Mouse (Mus musculus): Measurements from ENCODE around the gene Ksr1. TPM values are rescaled to one million over a fixed set of nuclear protein-coding genes. Genes with fewer than 3 reads are reported as not detected.

Gene Ksr1
- polyA plus RNA-seq, 1 experiment from 2014 or later: 8.6 TPM

GRCm38 (mm10) chr11:79120087-79120486, 26.1 kb downstream of the Ksr1 start:
- no peak overlapping the region for H3K9ac ChIP-seq (replicated peaks; ENCODE audit: low read depth, low read length)
- peaks cover 23% of the 10 kb centered on the region; the same call in 1 of the 2 replicates for H3K4me1 ChIP-seq (ENCODE audit: control insufficient read depth, insufficient read depth, low read length)
- 60% methylated on average over 3 of the region's 3 CpGs for WGBS
- no peak for ATAC-seq (ENCODE audit: low read depth)
- H3K4me2 ChIP-seq (ENCODE audit: low read depth, low read length): no peak overlapping the region
- no peaks in the 10 kb centered on the region for H3K36me3 ChIP-seq (ENCODE audit: control insufficient read depth, insufficient read depth, low read length)
- no peaks in the 10 kb centered on the region for H3K27me3 ChIP-seq (ENCODE audit: control insufficient read depth, insufficient read depth, low read length)
- H3K4me3 ChIP-seq (ENCODE audit: low read depth, low read length): no peak overlapping the region
- H3K9me3 ChIP-seq (ENCODE audit: control insufficient read depth, low read length): no peaks in the 10 kb centered on the region
- no peak overlapping the region for H3K27ac ChIP-seq (ENCODE audit: low read depth, low read length)

DNA sequence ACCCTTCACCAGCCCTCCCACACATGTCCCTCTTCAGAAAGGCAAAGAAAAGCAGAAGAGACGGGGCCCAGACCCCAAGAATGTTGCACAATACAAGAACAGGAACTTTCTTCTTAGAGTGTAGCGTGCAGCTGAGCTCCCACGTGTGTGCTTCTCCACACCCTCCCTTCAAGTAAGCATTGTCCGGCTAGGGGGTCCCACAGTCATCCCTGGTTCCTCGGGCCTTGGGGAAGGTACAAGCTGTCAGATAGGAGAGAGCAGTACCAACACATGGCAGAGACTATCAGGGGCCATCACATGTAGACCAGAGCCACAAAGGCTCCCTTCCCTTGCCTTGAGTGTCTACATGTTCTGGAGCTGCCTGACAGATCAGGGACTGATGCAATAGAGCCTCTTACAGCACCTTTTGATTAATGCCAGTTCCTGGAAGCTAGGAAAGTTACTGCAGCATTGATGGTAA, 27.3 kb downstream of the Ksr1 start:
- WGBS: 66% methylated on average over 5 of the region's 5 CpGs
- ATAC-seq (ENCODE audit: low read depth): no peak
- H3K9me3 ChIP-seq (ENCODE audit: control insufficient read depth, low read length): no peaks in the 10 kb centered on the region
- H3K4me2 ChIP-seq (ENCODE audit: low read depth, low read length): no peak overlapping the region
- no peaks in the 10 kb centered on the region for H3K27me3 ChIP-seq (ENCODE audit: control insufficient read depth, insufficient read depth, low read length)
- no peaks in the 10 kb centered on the region for H3K36me3 ChIP-seq (ENCODE audit: control insufficient read depth, insufficient read depth, low read length)
- H3K9ac ChIP-seq (replicated peaks; ENCODE audit: low read depth, low read length): no peak overlapping the region
- H3K4me3 ChIP-seq (ENCODE audit: low read depth, low read length): no peak overlapping the region
- H3K27ac ChIP-seq (ENCODE audit: low read depth, low read length): no peak overlapping the region
- H3K4me1 ChIP-seq (ENCODE audit: control insufficient read depth, insufficient read depth, low read length): peaks cover 23% of the 10 kb centered on the region; the same call in 1 of the 2 replicates

DNA sequence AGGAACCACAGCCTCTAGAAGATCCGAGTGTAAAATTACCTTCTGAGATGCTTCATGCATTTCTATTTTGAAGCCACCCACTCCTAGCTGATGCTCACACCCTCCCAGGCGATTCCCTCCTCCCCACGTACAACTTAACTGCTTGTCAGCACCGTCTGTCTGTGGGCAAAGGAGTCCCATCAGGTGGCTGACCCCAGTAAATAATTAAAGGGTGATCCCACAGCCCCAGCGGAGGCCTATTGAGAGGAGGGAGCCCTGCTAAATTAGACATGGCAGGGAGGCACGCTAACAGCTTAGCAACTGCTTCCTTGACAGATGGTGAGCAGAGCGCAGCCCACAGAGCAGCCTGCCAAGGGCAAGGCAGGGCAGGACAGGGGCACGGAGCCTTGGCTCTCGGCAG, 29.5 kb downstream of the Ksr1 start:
- H3K36me3 ChIP-seq (ENCODE audit: control insufficient read depth, insufficient read depth, low read length): no peaks in the 10 kb centered on the region
- H3K4me2 ChIP-seq (ENCODE audit: low read depth, low read length): no peak overlapping the region
- H3K27me3 ChIP-seq (ENCODE audit: control insufficient read depth, insufficient read depth, low read length): no peaks in the 10 kb centered on the region
- H3K9ac ChIP-seq (replicated peaks; ENCODE audit: low read depth, low read length): no peak overlapping the region
- peaks cover 23% of the 10 kb centered on the region; the same call in 1 of the 2 replicates for H3K4me1 ChIP-seq (ENCODE audit: control insufficient read depth, insufficient read depth, low read length)
- peak overlapping the region; percentile 60; the same call in 1 of the 2 replicates for H3K27ac ChIP-seq (ENCODE audit: low read depth, low read length)
- peak; percentile 51; the same call in 1 of the 2 replicates for ATAC-seq (ENCODE audit: low read depth)
- WGBS: 12% methylated on average over 9 of the region's 9 CpGs
- no peak overlapping the region for H3K4me3 ChIP-seq (ENCODE audit: low read depth, low read length)
- H3K9me3 ChIP-seq (ENCODE audit: control insufficient read depth, low read length): no peaks in the 10 kb centered on the region

DNA sequence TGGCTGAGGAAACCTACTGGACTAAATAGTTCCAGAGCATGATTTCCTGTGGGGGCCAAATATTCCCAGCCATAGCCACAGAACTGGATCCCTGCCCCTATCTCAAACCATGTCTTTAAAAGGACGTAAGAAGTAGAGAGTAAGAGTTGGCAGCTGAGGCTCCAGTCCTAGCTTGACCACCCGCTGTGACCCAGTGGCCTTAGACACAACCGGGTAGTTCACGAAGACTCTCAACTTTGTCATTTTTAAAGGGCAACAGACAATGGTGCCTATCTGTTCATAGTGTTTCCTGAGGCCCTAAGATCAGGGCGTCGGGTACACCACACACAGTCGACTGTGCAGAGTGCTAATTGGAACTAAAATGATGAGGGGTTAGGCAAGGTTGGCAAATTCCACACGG, 30.5 kb downstream of the Ksr1 start:
- H3K27ac ChIP-seq (ENCODE audit: low read depth, low read length): no peak overlapping the region
- H3K4me1 ChIP-seq (ENCODE audit: control insufficient read depth, insufficient read depth, low read length): peaks cover 19% of the 10 kb centered on the region; the same call in 1 of the 2 replicates
- no peak overlapping the region for H3K4me2 ChIP-seq (ENCODE audit: low read depth, low read length)
- H3K4me3 ChIP-seq (ENCODE audit: low read depth, low read length): no peak overlapping the region
- no peaks in the 10 kb centered on the region for H3K9me3 ChIP-seq (ENCODE audit: control insufficient read depth, low read length)
- H3K36me3 ChIP-seq (ENCODE audit: control insufficient read depth, insufficient read depth, low read length): no peaks in the 10 kb centered on the region
- no peak for ATAC-seq (ENCODE audit: low read depth)
- WGBS: 74% methylated on average over 8 of the region's 8 CpGs
- H3K9ac ChIP-seq (replicated peaks; ENCODE audit: low read depth, low read length): no peak overlapping the region
- H3K27me3 ChIP-seq (ENCODE audit: control insufficient read depth, insufficient read depth, low read length): no peaks in the 10 kb centered on the region

GRCm38 (mm10) chr11:79114061-79114460, 32.1 kb downstream of the Ksr1 start:
- Histone ChIP-seq H3K9ac (replicated peaks; ENCODE audit: low read depth, low read length) (no peak overlapping the region), H3K9me3 (ENCODE audit: control insufficient read depth, low read length) (no peaks in the 10 kb centered on the region), H3K4me3 (ENCODE audit: low read depth, low read length) (no peak overlapping the region), H3K27ac (ENCODE audit: low read depth, low read length) (no peak overlapping the region), H3K4me2 (ENCODE audit: low read depth, low read length) (no peak overlapping the region), H3K4me1 (ENCODE audit: control insufficient read depth, insufficient read depth, low read length) (peaks cover 18% of the 10 kb centered on the region; the same call in 1 of the 2 replicates), H3K36me3 (ENCODE audit: control insufficient read depth, insufficient read depth, low read length) (no peaks in the 10 kb centered on the region), H3K27me3 (ENCODE audit: control insufficient read depth, insufficient read depth, low read length) (no peaks in the 10 kb centered on the region)
- no peak for ATAC-seq (ENCODE audit: low read depth)
- 53% methylated on average over 6 of the region's 6 CpGs for WGBS

GRCm38 (mm10) chr11:79113397-79113796, 32.8 kb downstream of the Ksr1 start:
- Histone ChIP-seq H3K27me3 (ENCODE audit: control insufficient read depth, insufficient read depth, low read length) (no peaks in the 10 kb centered on the region), H3K36me3 (ENCODE audit: control insufficient read depth, insufficient read depth, low read length) (no peaks in the 10 kb centered on the region), H3K4me1 (ENCODE audit: control insufficient read depth, insufficient read depth, low read length) (peaks cover 18% of the 10 kb centered on the region; the same call in 1 of the 2 replicates), H3K27ac (ENCODE audit: low read depth, low read length) (no peak overlapping the region), H3K9me3 (ENCODE audit: control insufficient read depth, low read length) (no peaks in the 10 kb centered on the region), H3K4me3 (ENCODE audit: low read depth, low read length) (no peak overlapping the region), H3K9ac (replicated peaks; ENCODE audit: low read depth, low read length) (no peak overlapping the region), H3K4me2 (ENCODE audit: low read depth, low read length) (no peak overlapping the region)
- WGBS: 90% methylated on average over 4 of the region's 4 CpGs
- ATAC-seq (ENCODE audit: low read depth): no peak

DNA sequence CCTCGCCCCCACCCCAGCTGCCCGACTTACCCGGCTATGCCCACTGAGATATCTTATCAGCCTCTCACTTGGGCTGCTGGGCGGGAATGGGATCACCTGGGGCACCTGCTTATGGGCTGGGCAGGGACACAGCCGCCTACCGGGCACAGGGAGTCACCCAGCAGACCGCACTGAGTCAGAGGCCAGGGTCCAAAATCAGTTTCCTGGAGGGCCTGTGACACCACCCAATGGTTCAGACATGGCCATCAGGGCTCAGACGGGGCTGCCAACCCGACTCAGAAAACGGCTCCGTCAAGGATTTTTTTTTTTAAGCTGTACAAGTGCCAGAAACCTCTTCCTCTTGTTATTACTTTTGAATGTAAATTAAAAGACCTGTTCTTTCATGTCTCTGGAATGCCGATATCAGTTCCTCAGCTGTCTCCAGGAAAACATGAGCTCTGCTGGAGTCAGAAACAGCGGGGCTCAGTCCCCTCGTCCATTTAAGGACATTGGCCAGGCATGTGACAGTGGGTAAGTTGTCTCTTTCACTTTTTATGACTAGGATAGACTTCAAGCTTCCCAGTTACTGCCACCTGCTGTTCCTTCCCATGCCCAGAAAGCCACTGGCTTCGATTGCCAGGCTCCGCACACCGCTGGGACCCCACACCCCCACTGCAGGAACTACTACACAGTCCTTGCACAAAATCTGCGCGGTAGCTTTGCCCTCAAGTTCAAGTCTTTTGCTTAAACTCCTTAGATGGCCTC, 33.5 kb downstream of the Ksr1 start:
- 72% methylated on average over 19 of the region's 19 CpGs for WGBS
- H3K27ac ChIP-seq (ENCODE audit: low read depth, low read length): no peak overlapping the region
- no peaks in the 10 kb centered on the region for H3K27me3 ChIP-seq (ENCODE audit: control insufficient read depth, insufficient read depth, low read length)
- H3K4me1 ChIP-seq (ENCODE audit: control insufficient read depth, insufficient read depth, low read length): peaks cover 18% of the 10 kb centered on the region; the same call in 1 of the 2 replicates
- H3K4me3 ChIP-seq (ENCODE audit: low read depth, low read length): no peak overlapping the region
- no peak overlapping the region for H3K4me2 ChIP-seq (ENCODE audit: low read depth, low read length)
- no peak overlapping the region for H3K9ac ChIP-seq (replicated peaks; ENCODE audit: low read depth, low read length)
- ATAC-seq (ENCODE audit: low read depth): no peak
- H3K36me3 ChIP-seq (ENCODE audit: control insufficient read depth, insufficient read depth, low read length): no peaks in the 10 kb centered on the region
- no peaks in the 10 kb centered on the region for H3K9me3 ChIP-seq (ENCODE audit: control insufficient read depth, low read length)

- H3K27me3 ChIP-seq (ENCODE audit: control insufficient read depth, insufficient read depth, low read length): no peaks in the 10 kb centered on the region
- H3K9ac ChIP-seq (replicated peaks; ENCODE audit: low read depth, low read length): no peak overlapping the region
- no peak overlapping the region for H3K27ac ChIP-seq (ENCODE audit: low read depth, low read length)
- H3K9me3 ChIP-seq (ENCODE audit: control insufficient read depth, low read length): no peaks in the 10 kb centered on the region
- no peaks in the 10 kb centered on the region for H3K36me3 ChIP-seq (ENCODE audit: control insufficient read depth, insufficient read depth, low read length)
- WGBS: 92% methylated on average over 10 of the region's 10 CpGs
- H3K4me2 ChIP-seq (ENCODE audit: low read depth, low read length): no peak overlapping the region
- no peak for ATAC-seq (ENCODE audit: low read depth)
- H3K4me1 ChIP-seq (ENCODE audit: control insufficient read depth, insufficient read depth, low read length): peaks cover 18% of the 10 kb centered on the region; the same call in 1 of the 2 replicates
- H3K4me3 ChIP-seq (ENCODE audit: low read depth, low read length): no peak overlapping the region
Observed at GRCm38 (mm10) chr11:79111864-79112558, 34.2 kb downstream of the Ksr1 start.

GRCm38 (mm10) chr11:79110446-79110845, 35.8 kb downstream of the Ksr1 start:
- H3K36me3 ChIP-seq (ENCODE audit: control insufficient read depth, insufficient read depth, low read length): no peaks in the 10 kb centered on the region
- H3K9ac ChIP-seq (replicated peaks; ENCODE audit: low read depth, low read length): no peak overlapping the region
- 89% methylated on average over 4 of the region's 4 CpGs for WGBS
- ATAC-seq (ENCODE audit: low read depth): no peak
- 0 out of 2 replicates have a peak, but pooled peaks cover 3% of the 10 kb centered on the region for H3K4me1 ChIP-seq (ENCODE audit: control insufficient read depth, insufficient read depth, low read length)
- no peaks in the 10 kb centered on the region for H3K27me3 ChIP-seq (ENCODE audit: control insufficient read depth, insufficient read depth, low read length)
- no peak overlapping the region for H3K27ac ChIP-seq (ENCODE audit: low read depth, low read length)
- H3K9me3 ChIP-seq (ENCODE audit: control insufficient read depth, low read length): no peaks in the 10 kb centered on the region
- no peak overlapping the region for H3K4me2 ChIP-seq (ENCODE audit: low read depth, low read length)
- no peak overlapping the region for H3K4me3 ChIP-seq (ENCODE audit: low read depth, low read length)

Measured in neural tube, embryonic 14.5 days (tissue).